Mouse (Mus musculus) intestine, embryonic 14.5 days (tissue): ENCODE measurements at regions not wholly inside any gene's neighbourhood (a gene's known extent, or its start where the extent isn't known, plus 50 kb on each side); places are given as distances from the start of the nearest gene placed in this dataset.

Source experiments
- ATAC-seq: fragments of 200-750 bp; cut with Nextera tagmentation; replicated peaks from 2 replicates; pipeline ENCODE4 v1.8.0; 2017; ENCODE audit warnings: low read depth, moderate number of reproducible peaks, moderate TSS enrichment, moderate library complexity; ENCODE audit not compliant: low FRiP score, low TSS enrichment
- DNase-seq: peaks from one replicate; pipeline ENCODE4 v3.0.0-alpha.2; 2018; ENCODE audit warnings: low spot score
- H3K27ac ChIP-seq: fragments of 300-500 bp; sonication (generic); 2 replicates; pipeline ENCODE4 v1.5.1; 2014; ENCODE audit warnings: low read depth, mild to moderate bottlenecking, control low read depth
- H3K27me3 ChIP-seq: fragments of 300-500 bp; sonication (generic); replicated peaks from 2 replicates; pipeline ENCODE4 v1.6.1; 2014; ENCODE audit warnings: low read length, control low read depth; ENCODE audit not compliant: control insufficient read depth, insufficient read depth
- H3K36me3 ChIP-seq: fragments of 300-500 bp; sonication (generic); 2 replicates; pipeline ENCODE4 v1.6.1; 2014; ENCODE audit warnings: low read length, control low read depth; ENCODE audit not compliant: control insufficient read depth, insufficient read depth
- H3K4me1 ChIP-seq: fragments of 300-500 bp; sonication (generic); replicated peaks from 2 replicates; pipeline ENCODE4 v1.6.1; 2014; ENCODE audit warnings: low read length, control low read depth, mixed read lengths; ENCODE audit not compliant: control insufficient read depth, insufficient read depth
- H3K4me2 ChIP-seq: fragments of 300-500 bp; sonication (generic); 2 replicates; pipeline ENCODE4 v1.6.1; 2014; ENCODE audit warnings: low read length
- H3K4me3 ChIP-seq: fragments of 300-500 bp; sonication (generic); 2 replicates; pipeline ENCODE4 v1.5.1; 2014; ENCODE audit warnings: low read depth, low read length, control low read depth, mixed read lengths
- H3K9ac ChIP-seq: fragments of 300-500 bp; sonication (generic); 2 replicates; pipeline ENCODE4 v1.6.1; 2014; ENCODE audit warnings: mild to moderate bottlenecking, low read length
- H3K9me3 ChIP-seq: fragments of 300-500 bp; sonication (generic); 2 replicates; pipeline ENCODE4 v1.6.1; 2016; ENCODE audit warnings: low read length, control low read depth; ENCODE audit not compliant: control insufficient read depth
- WGBS: fragments of 180-500 bp; shearing (Covaris S2); extraction: QIAGEN DNeasy Blood & Tissue Kit; methylation state at CpG from one replicate; pipeline ENCODE4 v1.1.7; 2014; 5-methylcytosine and 5-hydroxymethylcytosine counted together

- H3K27ac ChIP-seq: no peak overlapping the region
- ATAC-seq (no peak), DNase-seq (no peak)
- WGBS: 82% methylated on average over 5 of the region's 5 CpGs
- no peaks in the 10 kb centered on the region for H3K27me3 ChIP-seq
- H3K4me1 ChIP-seq: no peaks in the 10 kb centered on the region
- H3K36me3 ChIP-seq: no peaks in the 10 kb centered on the region
- H3K9ac ChIP-seq: no peak overlapping the region
- H3K9me3 ChIP-seq: no peaks in the 10 kb centered on the region
- no peak overlapping the region for H3K4me3 ChIP-seq
- H3K4me2 ChIP-seq: no peak overlapping the region
These were observed 328.4 kb upstream of the Gm9008 start for GRCm38 (mm10) chr6:76825953-76826352.

GRCm38 (mm10) chr6:76802969-76803368 is 305.4 kb upstream of the Gm9008 start:
- H3K27me3 ChIP-seq: no peaks in the 10 kb centered on the region
- no peak for ATAC-seq
- WGBS: 57% methylated on average over 1 of the region's 1 CpGs

GRCm38 (mm10) chr6:76780168-76780567 is 282.6 kb upstream of the Gm9008 start:
- WGBS: 92% methylated on average over 3 of the region's 3 CpGs
- Histone ChIP-seq H3K4me1 (no peaks in the 10 kb centered on the region), H3K36me3 (no peaks in the 10 kb centered on the region), H3K27me3 (no peaks in the 10 kb centered on the region), H3K4me3 (no peak overlapping the region), H3K27ac (no peak overlapping the region), H3K9me3 (no peaks in the 10 kb centered on the region), H3K4me2 (no peak overlapping the region), H3K9ac (no peak overlapping the region)
- DNase-seq (no peak), ATAC-seq (no peak)

More at GRCm38 (mm10) chr6:76802969-76803368, 305.4 kb upstream of the Gm9008 start:
- no peak overlapping the region for H3K4me2 ChIP-seq
- H3K27ac ChIP-seq: no peak overlapping the region
- no peaks in the 10 kb centered on the region for H3K4me1 ChIP-seq
- no peak overlapping the region for H3K9ac ChIP-seq
- H3K36me3 ChIP-seq: no peaks in the 10 kb centered on the region
- H3K4me3 ChIP-seq: no peak overlapping the region
- no peak for DNase-seq
- H3K9me3 ChIP-seq: no peaks in the 10 kb centered on the region

GRCm38 (mm10) chr6:76778201-76778600 is 280.6 kb upstream of the Gm9008 start:
- no peak overlapping the region for H3K4me3 ChIP-seq
- no peak overlapping the region for H3K27ac ChIP-seq
- H3K27me3 ChIP-seq: no peaks in the 10 kb centered on the region
- DNase-seq (no peak), ATAC-seq (no peak)
- no peaks in the 10 kb centered on the region for H3K36me3 ChIP-seq
- no peaks in the 10 kb centered on the region for H3K4me1 ChIP-seq
- H3K9me3 ChIP-seq: no peaks in the 10 kb centered on the region
- H3K4me2 ChIP-seq: no peak overlapping the region
- WGBS: 86% methylated on average over 1 of the region's 1 CpGs
- no peak overlapping the region for H3K9ac ChIP-seq

GRCm38 (mm10) chr6:76777080-76777479 is 279.5 kb upstream of the Gm9008 start:
- Histone ChIP-seq H3K4me1 (no peaks in the 10 kb centered on the region), H3K27me3 (no peaks in the 10 kb centered on the region), H3K4me2 (no peak overlapping the region), H3K27ac (no peak overlapping the region), H3K9me3 (no peaks in the 10 kb centered on the region), H3K4me3 (no peak overlapping the region), H3K9ac (no peak overlapping the region), H3K36me3 (no peaks in the 10 kb centered on the region)
- no peak for DNase-seq
- WGBS: 100% methylated on average over 1 of the region's 1 CpGs
- no peak for ATAC-seq

- Histone ChIP-seq H3K27ac (no peak overlapping the region), H3K4me1 (no peaks in the 10 kb centered on the region), H3K27me3 (no peaks in the 10 kb centered on the region), H3K9me3 (no peaks in the 10 kb centered on the region), H3K36me3 (no peaks in the 10 kb centered on the region), H3K9ac (no peak overlapping the region), H3K4me2 (no peak overlapping the region), H3K4me3 (no peak overlapping the region)
- 94% methylated on average over 7 of the region's 7 CpGs for WGBS
- no peak for ATAC-seq
- no peak for DNase-seq
These were observed 266.3 kb upstream of the Gm9008 start for GRCm38 (mm10) chr6:76763852-76764251.

GRCm38 (mm10) chr6:76754867-76755266 is 257.3 kb upstream of the Gm9008 start:
- Histone ChIP-seq H3K9me3 (no peaks in the 10 kb centered on the region), H3K27me3 (no peaks in the 10 kb centered on the region), H3K36me3 (no peaks in the 10 kb centered on the region), H3K4me3 (no peak overlapping the region), H3K4me2 (no peak overlapping the region), H3K27ac (no peak overlapping the region), H3K4me1 (no peaks in the 10 kb centered on the region), H3K9ac (no peak overlapping the region)
- 52% methylated on average over 3 of the region's 3 CpGs for WGBS
- ATAC-seq: no peak
- DNase-seq: peak; percentile 49
